Mouse (Mus musculus) spleen, postnatal 36 days (tissue): ENCODE data around the gene Zfp260.

Source experiments
- DNase-seq, 2 experiments: peaks; one replicate each; pipeline ENCODE4 v3.0.0; 2022; ENCODE audit warnings: low spot score in 2 of 2, mixed read lengths in 1 of 2

The Zfp260 gene

DNA sequence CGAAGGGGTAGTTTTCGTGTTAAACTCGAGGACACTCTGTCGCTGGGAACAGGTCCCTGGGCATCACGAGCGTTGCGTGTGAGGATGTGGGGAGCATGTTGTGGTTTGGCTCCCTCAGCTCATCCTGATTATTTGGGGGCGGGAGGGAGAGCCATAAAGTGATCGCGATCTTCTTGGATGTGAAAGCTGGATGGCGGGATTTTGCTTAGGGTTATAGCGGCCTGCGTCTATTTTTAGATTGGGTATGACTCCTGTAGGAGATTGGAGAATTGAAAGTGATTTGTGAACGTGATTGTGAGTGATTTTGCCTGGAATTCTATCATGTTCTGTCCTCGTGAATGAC, 27.6 kb downstream of the Zfp260 start:
- no peak for DNase-seq

DNA sequence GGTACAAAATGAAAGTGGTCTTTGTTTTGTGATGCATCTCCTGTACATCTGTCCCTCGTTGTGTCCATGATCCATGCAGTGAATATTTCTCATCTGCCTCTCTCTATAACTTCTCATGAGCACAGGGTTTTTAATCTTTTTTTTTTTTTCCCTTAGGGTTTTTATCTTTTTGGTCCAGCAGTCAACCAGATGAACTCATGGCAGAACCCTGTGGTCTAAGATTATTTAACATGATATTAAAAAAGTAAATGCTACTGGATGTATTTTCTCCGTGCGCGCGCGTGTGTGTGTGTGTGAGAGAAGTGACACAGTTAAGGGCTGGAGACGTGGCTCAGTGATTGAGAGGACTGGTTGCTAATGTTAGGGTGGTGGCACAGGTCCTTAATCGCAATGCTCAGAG, 35.3 kb downstream of the Zfp260 start:
- no peak for DNase-seq

DNA sequence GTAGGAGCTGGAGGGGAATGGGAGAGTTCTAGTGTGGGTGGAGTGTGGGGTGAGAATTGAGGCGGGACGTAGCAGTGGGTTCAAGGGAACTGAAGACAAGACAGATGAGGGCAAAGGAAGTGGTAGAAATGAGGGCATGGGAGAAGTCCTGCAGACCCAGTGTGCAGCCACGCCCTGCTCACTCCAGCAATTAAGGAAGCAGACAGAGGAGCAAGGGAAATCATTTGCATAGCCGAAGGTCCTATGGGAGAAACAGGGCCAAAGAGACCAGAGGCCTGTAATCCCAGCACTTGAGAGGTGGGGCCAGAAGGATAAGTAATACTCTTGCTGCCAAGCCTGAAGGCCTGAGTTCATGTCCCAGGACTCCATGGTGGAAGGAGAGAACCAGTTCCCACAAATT, 37.8 kb downstream of the Zfp260 start:
- no peak for DNase-seq

DNA sequence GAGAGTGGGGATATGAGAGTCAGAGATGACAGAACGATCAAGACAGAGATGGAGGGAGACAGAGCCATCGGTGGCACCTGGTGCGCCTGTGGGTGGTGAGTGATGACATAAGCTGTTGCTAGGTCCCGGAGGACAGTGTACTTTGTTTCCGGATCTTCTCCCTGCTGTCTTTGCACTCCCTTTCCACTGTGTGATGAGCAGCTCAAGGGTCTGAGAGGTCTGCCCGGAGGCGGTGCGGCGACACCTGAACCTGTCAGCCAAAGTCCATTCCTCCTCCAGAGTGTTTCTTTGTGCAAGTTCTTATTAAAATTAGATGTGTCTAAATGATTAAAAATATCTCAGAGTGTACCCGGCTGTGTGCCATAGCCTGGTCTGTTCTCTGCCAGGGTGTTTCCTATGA, 42.2 kb downstream of the Zfp260 start:
- no peak for DNase-seq

GRCm38 (mm10) chr7:30143170-30143554, 48.6 kb downstream of the Zfp260 start:
- no peak for DNase-seq

DNA sequence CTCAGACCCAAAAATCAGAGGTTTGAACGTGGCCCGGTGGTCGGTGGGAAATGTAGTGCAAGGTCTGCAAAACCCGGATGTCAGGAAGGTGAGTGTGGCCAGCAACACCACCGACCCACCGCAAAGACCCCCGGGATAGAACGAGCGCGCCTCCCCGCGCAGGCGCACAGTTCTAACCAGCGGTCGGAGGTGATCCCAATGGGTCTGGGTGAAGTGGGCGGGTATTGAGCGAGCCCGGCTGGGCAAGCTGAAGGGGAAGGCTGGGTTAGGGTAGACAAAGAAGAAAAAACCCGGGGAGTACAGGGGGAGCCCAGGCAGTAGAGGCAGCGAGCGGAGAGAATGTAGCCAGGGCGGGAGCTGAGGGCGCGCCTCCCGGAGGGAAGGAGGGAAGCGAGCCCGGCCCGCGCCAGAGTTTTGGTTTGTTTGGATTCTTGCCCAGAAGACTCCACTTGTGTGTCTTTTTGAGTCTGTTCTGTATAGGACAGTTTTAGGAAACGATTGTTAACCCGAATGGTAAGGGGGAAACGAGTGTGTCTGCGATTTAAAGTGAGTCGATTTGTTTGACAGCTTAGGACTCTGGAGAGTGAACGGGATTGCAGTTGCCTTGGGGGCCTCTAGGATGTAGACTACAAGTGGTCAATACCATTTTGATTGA, 49.1 kb downstream of the Zfp260 start:
- DNase-seq, result peak; percentile 58 to 61

- no peak for DNase-seq
Observed at GRCm38 (mm10) chr7:30147011-30147410, 52.4 kb downstream of the Zfp260 start.

- DNase-seq, result no peak
Observed at GRCm38 (mm10) chr7:30154040-30154439, 59.5 kb downstream of the Zfp260 start.

DNA sequence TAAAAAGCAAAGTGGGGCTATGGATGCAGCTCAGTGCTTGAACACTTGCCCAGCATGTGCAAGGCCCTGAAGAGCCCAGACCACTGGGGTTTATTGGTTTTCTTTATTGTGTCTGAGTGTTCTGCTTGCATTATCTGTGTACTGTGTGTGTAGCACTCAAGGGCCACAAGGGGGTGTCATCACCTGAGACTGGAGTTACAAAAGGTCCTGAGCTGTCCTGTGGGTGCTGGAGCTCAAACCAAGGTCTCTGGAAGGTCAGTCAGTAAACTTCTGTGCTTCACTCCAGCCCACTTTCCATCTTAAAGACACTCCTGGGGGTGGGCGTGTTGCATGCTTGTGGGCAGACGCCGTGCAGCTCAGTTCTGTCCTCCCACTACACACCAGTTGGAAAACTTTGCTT, 60.9 kb downstream of the Zfp260 start:
- no peak for DNase-seq
